Mouse (Mus musculus): ENCODE measurements around the gene Abcc10.

Gene Abcc10

DNA sequence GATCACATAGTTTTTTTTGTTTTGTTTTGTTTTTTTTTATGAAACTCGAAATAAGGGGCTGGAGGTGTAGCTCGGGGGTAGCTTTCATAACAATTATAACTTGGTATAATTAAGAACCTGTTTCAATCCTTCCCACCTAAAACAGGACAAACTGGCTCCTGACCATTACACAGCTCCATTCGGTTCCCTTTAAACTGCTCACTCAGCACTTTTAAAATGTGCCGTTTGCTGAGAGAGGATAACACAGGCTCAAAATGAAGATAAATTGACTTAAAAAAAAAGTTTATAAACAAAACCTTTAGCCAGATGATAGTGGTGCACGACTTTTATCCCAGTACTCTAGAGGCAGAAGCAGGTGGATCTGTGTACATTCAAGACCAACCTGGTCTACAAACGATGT, 42.7 kb downstream of the Abcc10 start:
- no peak for DNase-seq (ENCODE audit: low spot score in 2 of 2)

DNA sequence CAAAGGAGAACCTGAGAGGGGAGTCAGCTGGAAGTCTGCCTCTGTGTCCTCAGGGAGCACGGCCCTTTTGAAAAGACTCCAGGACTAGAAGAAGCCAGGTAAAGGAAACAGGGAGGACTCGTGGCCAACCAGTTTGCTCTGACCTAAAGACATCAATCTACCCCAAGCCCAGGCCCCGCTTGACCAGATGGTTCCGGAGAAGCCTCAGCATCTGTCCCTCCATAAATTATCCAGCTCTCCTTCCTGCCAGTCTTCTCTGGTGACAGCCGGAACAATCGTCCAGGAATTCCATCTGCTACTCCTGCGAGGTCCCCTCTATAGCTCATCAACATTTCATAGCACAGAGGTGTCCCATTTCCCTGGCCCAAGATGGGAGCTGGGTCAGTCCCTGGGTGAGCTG, 43.5 kb downstream of the Abcc10 start:
- no peak for DNase-seq (ENCODE audit: low spot score in 2 of 2)

DNA sequence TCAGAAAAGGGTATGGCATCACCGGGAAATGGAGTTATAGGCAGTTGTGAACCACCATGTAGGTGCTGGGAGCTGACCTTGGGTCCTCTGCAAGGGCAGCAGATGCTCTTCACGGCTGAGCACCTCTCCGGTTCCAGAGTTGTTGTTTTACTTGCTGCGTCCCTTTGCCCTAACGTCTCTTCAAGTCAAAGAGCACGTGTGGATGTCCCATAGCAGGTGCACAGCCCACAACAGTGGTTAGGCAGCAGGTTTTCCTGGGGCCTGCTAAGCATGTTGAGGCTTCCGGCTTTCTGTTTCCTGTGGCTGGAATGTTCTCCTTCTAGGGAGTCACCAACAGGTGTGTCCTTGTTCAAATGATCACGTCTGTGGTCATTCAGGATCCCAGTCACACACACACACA, 44.2 kb downstream of the Abcc10 start:
- DNase-seq (ENCODE audit: low spot score in 2 of 2), result no peak

DNA sequence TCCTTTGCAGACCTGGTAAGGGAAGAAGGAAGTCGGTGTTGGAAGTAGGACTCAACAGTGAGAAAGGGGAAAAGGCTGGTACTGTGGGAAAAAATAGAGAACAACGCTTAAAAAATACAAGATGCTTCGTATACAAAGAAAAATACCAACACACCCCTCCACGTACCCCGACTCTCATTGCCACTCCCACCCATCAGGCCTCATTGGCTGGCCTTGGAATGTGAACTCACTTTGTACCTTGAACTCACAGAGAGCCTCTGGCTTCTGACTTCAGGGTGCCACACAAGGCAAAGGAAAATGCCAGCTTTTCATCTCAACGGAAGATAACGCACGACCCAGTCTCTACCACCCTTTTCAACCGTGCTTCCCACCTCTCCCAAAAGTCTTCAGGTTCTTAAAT, 45.0 kb downstream of the Abcc10 start:
- no peak for DNase-seq (ENCODE audit: low spot score in 2 of 2)

DNA sequence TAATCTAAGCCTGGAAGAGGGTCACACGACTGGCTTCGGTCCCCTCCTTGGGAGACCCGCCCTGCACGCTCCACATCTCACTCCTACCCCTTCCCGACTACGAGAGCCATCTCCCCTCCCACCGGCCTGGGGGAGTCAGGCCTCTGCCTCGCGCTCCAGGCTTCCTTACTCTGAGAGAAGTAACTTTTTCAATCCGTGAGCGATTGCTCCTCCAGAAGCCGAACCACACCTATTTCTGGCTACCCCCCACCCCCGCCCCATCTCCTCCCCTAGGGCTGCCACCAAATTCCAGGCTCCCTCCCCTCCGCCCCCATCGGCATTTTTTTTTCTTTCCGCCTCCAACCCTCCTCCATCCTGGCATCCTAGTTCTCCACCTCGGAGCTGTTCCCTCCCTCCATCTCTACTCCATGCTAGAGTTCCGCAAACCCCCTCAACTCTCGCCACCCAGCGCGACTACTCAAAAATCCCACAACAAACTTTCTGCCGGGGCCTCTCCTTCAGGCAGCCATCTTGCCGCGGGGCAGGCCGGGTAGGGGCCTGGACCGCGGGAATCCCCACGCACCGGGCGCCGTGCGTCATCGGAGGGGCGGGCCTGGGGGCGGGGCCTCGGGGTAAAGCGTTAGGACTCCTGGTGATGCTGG, 45.5 kb downstream of the Abcc10 start, which contains the start of gene Tjap1:
Gene Tjap1, minus strand, starts transcription at position 544 of the 641 bp plus-strand sequence.
- DNase-seq (ENCODE audit: low spot score in 2 of 2), result peak; percentile 73 to 80

DNA sequence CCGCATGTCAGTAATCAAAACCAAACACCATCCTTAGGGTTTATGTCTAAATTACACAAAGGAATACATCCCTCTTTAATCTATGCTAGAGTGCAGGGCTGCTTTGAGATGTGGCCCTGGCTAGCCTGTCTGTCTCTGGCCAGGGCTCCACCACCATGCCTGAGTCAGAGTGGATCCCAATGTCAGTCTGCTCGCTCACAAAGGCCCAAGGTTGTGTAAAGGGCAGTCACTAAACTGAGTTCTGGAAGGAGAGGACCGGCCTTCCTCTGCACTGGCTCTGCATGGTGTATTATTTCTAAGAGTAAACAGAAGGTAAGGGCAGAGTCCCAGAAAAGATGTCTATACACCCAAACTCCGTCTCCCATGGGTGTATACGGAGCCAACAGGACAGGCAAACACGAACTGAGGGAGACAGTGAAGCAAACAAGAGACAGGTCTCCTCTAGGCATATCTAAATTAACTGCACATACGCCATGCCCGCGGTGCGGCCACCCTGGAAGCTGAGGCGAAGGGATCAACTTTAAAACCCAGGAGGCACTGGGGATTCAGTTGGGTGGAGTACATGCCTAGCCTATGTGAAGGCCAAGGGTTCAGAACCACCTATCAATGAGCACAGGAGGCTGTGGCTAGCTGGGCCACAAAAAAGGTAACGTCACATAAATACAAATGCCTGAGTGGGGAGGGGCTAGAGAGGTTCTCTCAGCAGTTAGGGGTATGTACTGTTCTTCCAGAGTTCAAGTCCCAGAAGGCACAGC, 50.0 kb downstream of the Abcc10 start:
- DNase-seq (ENCODE audit: low spot score in 2 of 2), result no peak

DNA sequence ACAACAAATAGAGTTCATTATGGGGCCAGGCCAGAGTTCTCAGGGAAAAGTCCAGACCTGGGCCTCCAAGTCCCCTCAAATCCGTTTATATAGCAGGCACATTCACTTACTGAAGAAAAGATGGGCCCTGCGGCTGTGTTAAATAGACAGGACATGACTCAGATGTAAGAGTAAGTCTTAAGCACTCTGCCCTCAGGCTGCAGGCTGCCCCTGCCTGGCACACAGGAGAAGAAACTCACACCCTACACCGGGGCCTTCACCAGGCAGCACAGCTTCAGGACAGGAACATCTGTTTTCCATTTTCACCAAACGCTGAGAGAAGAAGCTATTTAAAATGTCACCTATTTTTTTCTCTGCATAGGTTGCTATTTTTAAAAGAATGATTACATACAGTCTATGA, 50.6 kb downstream of the Abcc10 start:
- DNase-seq (ENCODE audit: low spot score in 2 of 2), result no peak

DNA sequence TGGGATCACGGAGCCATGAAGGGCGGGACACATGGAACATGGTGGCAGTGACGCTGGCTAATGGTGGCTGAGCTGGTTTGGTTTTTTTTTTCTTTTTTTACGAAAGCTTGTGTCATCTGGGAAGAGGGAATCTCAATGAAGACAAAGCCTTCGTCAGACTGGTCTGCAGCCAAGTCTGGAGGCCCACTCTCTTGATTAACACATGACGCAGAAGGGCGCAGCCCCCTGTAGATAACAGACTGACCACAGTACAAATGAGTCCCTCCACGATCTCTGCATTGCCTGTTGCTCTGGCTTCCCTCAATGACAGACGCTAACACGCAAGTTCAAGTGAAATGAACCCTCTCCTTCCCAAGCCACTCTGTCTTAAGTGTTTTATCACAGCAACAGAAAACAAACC, 52.6 kb downstream of the Abcc10 start:
- DNase-seq (ENCODE audit: low spot score in 2 of 2), result no peak

DNA sequence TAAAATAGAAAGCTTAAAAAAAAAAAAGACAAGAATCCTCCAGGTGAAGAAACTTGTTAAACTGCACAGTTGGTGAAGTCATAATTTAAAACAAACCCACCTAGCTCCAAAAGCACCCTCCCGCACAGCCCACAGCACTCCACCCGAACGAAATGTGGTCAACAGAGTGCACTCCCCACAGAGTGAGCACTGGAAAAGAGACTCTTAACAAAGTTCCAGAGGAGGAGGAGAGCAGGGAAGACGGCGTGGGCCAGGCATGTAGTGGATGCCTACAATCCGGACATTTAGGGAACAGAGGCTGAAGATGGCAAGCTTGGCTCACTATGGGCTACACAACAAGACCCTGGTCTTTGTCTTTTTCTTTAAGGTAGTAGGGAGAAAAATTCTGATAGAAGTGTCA, 53.1 kb downstream of the Abcc10 start:
- no peak for DNase-seq (ENCODE audit: low spot score in 2 of 2)

DNA sequence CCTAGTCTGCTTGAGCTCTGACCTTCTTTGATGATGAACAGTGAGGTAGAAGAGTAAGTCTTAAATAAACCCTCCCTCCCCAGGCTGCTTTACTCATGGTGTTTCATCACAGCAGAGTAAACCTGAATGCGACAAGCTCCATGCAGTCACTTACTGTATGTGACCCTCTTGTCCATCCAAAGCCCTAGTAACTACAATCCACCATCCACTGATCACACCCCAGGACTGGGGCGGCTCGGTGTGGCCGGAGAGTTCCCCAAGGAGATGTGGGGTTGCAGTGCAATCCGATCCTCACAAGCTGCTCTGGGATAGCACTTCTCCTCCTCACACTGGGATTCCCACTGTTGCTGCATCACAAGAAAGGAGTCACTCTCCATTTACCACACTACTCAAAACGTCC, 53.7 kb downstream of the Abcc10 start:
- DNase-seq (ENCODE audit: low spot score in 2 of 2), result no peak

DNA sequence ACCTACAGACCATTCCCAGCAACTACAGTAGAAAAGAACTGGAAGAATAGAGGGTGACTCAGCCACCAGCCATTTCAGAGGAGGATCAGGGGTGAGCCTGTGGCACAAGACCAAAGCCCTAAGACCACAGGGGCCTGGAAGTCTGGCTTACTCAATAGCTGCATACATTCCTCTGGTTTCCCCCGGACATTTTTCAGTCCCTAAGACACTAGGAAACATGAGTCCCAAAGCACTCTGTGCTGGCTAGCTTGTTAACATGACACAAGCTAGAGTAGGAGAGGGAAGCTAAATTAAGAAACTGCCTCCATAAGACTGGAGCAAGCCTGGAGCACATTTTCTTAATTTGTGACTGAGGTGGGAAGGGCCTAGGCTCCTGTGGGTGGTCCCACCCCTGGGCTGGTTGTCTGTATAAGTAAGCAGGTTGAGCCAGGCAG, 54.3 kb downstream of the Abcc10 start:
- DNase-seq (ENCODE audit: low spot score in 2 of 2), result peak in 1 of 2 experiments; percentile 65

DNA sequence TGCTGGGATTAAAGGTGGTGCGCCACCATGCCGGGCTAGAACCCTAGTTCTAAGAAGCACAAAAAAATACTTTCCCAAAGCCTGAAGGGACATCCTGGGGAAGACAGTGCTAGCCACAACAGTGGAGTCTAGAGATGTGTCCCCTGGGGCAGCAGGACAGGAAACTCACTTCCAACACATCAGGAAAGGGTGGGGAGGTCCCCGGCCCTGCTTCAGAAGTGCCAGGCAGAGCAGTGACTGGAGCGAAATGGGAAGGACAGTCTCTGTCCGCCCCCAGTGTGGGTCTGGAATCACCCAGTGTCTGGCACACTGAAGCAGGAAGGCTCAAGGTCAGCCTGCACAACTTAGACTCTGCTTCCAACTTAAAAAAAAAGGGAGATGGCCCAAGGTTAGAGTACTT, 55.5 kb downstream of the Abcc10 start:
- DNase-seq (ENCODE audit: low spot score in 2 of 2), result no peak

DNA sequence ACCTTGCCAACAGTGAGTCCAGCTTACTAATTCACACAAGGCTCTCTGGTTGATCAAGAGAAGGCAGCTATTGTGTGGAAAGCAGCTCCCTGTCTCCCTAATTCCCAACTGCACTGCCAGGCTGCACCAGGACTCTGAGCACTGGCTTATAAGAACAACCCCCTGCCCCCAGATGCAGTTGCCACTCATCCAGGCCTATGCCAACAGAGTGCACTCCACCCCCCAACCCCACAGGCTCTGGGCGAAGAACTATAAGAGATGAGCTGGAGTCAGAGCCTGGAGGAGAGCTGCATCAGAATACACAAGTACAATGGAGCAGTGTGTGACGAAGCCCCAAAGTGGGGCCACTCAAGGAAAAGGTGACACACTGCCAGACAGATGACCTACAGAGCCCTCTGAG, 56.1 kb downstream of the Abcc10 start:
- DNase-seq (ENCODE audit: low spot score in 2 of 2), result no peak

DNA sequence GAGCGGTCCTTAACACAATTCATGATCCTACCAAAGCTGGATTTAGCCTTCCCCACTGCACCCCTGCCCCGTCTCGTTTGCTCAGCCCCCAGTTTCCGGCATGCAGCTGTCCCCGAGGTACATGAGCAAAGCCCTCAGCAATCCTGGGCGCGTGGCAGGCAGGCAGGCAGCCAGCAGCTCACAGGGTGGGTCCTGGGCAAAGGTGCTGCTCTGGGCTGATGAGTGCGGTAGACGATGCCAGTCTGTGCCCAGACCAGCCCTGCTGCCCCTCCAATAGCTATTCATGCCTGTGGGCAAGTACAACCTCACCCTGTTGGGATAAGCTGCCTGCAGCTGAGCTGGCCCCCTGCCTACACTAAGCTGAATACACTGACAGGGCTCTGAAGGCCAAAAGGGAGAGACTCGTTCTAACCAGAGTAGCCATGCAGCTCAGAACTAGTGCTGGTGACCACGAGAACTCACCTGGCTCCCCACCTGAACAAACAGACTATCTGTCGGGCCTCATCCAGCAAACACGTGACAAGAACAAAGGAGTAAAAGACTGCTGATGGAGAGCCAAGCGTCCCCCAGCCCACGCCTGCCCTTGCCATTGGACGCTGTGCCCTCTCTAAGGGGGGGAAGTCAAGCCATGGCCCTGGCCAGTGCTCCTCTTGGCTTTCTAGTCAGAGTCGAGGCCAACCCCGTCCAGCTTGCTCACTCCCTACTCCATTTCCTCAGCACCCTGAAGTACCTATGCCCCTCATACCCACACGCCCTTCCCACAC, 58.2 kb downstream of the Abcc10 start:
- DNase-seq (ENCODE audit: low spot score in 2 of 2), result no peak

DNA sequence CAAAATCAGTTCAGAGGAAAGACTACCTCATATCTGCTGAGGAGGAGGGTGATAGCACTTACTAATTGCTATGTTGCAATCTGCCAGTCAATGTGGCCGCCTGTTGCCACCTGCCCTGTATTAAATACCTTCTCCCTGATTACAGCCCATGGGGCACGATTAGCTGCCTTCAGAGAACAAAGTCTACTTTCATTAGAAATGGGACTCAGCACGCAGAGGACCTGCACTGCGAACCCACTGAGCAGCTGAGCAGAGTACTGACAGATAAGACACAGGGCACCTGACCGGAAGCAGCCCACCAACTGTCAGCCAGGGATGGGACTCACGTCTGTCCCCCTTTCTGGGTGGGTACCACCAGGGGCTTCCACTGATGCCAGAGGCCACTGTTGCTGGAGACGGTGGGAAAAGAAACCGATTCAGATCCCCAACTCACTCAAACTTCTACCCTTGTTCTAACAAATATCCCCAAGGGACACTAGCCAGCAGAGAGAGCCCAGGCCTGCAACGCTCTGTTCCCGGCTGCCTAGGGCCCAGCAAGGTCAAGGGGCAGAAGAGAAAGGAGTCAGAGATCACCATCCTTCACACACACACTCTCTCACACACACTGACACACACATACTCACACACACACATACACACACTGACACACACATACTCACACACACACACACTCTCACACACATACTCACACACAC, 60.0 kb downstream of the Abcc10 start:
- DNase-seq (ENCODE audit: low spot score in 2 of 2), result no peak

DNA sequence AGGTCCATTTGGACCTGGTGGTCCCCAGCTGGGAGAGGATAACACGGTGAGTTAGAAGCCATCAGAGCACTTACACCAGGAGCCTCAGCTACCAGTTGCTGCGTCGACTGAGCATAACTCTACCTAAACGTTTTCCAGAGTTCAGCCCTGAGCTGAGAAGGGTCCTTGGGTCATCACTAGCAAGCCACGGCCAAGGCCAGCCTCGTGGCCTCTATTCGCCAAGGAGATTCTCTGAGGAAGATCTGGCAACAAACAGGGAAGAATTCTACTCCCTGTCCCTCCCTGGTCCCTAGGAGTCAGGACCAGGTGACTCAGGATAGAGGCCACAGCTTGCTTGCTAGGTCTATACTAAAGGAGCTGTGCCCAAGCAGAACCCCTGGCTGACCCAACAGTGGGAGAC, 60.6 kb downstream of the Abcc10 start:
- DNase-seq (ENCODE audit: low spot score in 2 of 2), result no peak

DNA sequence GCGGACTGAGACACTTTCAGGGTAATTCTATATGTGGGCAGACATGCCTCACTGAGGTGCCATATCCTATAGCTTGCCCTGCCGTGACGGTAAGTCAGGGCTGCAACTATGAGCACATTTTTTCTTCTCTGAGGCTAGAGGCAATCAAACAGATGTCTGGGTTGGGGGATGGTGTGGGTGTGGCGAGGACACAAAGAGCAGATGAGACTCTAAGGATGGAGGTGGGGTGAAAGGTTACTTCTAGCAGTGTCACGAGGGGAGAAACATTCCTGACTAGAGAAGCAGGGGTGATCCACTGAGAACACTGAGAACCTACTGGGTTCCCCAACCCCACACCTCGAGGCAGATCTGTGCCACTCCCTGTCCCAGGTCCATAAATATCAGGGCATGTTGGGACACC, 61.2 kb downstream of the Abcc10 start:
- DNase-seq (ENCODE audit: low spot score in 2 of 2), result no peak

DNA sequence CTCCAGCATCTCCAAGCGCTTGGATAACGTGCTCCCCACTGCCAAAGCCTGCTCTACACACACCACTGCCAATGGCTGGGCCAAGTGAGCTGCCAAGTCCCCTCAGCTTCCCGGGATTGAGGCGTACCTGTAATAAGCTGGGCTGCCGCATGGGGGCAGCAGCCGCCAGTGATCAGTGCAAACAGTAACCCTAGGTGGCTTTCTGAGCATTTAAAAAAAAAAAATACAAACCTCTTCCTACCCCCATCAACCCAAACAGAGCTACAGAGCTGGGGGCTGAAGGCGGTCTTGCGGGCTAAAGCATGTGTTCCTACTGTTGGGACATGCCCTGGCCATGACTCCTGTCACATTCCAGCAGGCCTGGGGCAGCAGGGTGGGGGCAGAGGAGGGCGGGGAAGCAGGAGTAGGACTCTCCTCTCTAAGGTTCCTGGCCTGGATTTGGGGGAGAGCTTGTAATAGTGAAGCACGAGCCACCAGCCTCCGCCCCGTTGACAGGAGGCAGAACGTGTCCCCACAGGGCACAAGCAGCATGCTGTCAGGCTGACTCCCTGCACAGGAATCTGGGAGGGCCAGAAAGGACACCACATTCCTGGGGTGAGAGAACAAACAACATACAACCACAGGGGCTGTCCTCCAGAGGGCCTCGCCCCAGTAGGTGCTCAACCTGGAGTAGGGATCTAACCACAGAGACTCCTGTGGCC, 62.1 kb downstream of the Abcc10 start:
- DNase-seq (ENCODE audit: low spot score in 2 of 2), result peak; percentile 64 to 79

DNA sequence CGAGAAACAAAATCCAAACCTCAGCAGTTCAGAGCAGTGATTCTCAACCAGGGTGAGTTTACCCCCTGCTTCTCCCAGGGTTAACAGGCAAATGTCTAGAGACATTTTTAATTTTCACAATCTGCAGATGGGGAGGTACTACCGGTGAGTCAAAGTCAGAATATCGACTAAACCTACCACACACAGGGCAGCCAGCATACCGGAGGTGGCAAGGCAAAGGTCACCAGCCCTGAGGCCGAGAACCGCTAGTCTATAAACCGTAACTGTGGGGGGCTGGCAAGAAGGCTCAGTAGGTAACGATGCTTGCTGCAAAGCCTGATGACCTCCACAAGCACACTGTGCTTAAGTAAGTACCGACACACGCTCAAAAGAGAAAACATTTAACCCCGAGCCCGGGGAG, 62.6 kb downstream of the Abcc10 start:
- no peak for DNase-seq (ENCODE audit: low spot score in 2 of 2)

DNA sequence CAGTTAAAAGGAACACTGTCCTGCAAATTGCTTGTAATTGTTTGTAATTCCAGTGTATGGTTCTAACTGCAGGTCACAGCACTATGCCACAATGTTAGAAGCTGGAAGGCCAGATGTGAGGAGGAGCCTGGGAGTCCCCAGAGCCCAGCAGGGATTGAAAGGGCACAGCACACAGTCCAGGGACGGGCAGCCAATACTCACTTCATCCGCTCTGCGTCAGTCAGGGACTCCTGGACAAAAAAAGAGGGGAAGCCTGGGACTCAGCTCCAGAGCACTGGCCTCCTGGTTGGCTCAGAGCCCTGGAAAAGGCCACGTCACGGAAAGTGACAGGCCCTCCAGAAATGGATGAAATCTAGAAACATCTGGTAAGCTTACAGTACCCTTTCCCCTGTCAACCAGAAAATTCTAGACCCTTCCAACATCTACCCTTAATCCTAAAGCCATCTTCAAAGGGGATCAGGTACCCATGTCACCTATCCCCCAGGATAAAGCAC, 65.9 kb downstream of the Abcc10 start:
- DNase-seq (ENCODE audit: low spot score in 2 of 2), result no peak

DNA sequence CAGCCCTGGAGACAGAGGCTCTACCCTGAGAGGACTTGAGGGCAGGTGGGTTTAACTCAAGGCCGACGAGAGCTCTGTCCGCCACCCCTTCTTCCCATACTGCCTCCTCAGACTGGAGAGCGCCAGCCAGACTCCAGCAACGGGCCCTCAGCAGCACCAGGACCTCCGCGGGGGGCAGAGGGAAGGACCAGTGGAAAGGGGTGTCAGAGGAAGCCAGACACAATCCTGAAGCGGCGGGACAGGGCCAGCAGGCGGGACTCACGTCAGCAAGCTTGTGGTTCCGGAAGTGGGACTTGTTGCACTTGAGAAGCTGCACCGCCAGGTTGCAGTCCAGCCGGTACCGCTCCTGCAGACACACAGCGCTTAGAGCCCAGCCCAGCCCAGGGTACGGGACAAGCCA, 68.5 kb downstream of the Abcc10 start:
- DNase-seq (ENCODE audit: low spot score in 2 of 2), result no peak
